ENCODE assay signal across 8 mouse cellular contexts in genomic region chr6:3307598-3308220, GRCm38 (mm10).
DNase-seq lines count a peak whose midpoint lies in the region; ATAC-seq and TF ChIP-seq lines count a peak whose summit lies in the region.
"Not testable (repeated sequence)": the region's sequence is repeated elsewhere in the genome, so short reads cannot be mapped to it uniquely, and the experiment has no call there.

No protein-coding gene starts in this region.

- not testable (repeated sequence) for H3K27ac ChIP-seq in forebrain, embryonic 13.5 days; heart, postnatal 0 days (ENCODE audit: low read depth); kidney, adult 2 months (ENCODE audit: insufficient read depth, low read depth, low read length); limb, embryonic 14.5 days (replicated peaks; ENCODE audit: low read depth, low read length); neural tube, embryonic 15.5 days (replicated peaks)

- not testable (repeated sequence) for H3K27me3 ChIP-seq in forebrain, embryonic 13.5 days; heart, postnatal 0 days (ENCODE audit: control insufficient read depth, insufficient read depth, low read length); kidney, adult 2 months (replicated peaks; ENCODE audit: control insufficient read depth, insufficient read depth, low read length); limb, embryonic 14.5 days (ENCODE audit: control insufficient read depth, insufficient read depth, low read length); neural tube, embryonic 15.5 days (replicated peaks)

- H3K9me3 ChIP-seq in forebrain, embryonic 13.5 days (replicated peaks); heart, postnatal 0 days (replicated peaks; ENCODE audit: control insufficient read depth, low read length); limb, embryonic 14.5 days (ENCODE audit: control insufficient read depth, low read length); neural tube, embryonic 15.5 days (replicated peaks): not testable (repeated sequence)

- TF ChIP-seq EP300 in heart, postnatal 0 days (IDR thresholded peaks at IDR 0.05; ENCODE audit: low read depth) = not testable (repeated sequence)

- peak overlapping the region; percentile 33 for H3K4me2 ChIP-seq in forebrain, embryonic 13.5 days
- H3K4me2 ChIP-seq in heart, postnatal 0 days (ENCODE audit: low read depth, low read length) = peak overlapping the region; percentile 38
- H3K4me2 ChIP-seq in limb, embryonic 14.5 days (replicated peaks; ENCODE audit: low read depth, low read length, severe bottlenecking) = peak overlapping the region; percentile 25; the same call in 1 of the 2 replicates
- H3K4me2 ChIP-seq in neural tube, embryonic 15.5 days = peak overlapping the region; percentile 40

- not testable (repeated sequence) for H3K9ac ChIP-seq in forebrain, embryonic 13.5 days; heart, postnatal 0 days (replicated peaks; ENCODE audit: low read depth, low read length); limb, embryonic 14.5 days (ENCODE audit: low read depth, low read length, severe bottlenecking); neural tube, embryonic 15.5 days (replicated peaks)

- not testable (repeated sequence) for H3K4me3 ChIP-seq in forebrain, embryonic 13.5 days; heart, postnatal 0 days (ENCODE audit: low read depth, low read length); kidney, adult 2 months (ENCODE audit: insufficient read depth, low read depth, low read length); limb, embryonic 14.5 days (replicated peaks; ENCODE audit: low read length); neural tube, embryonic 15.5 days (replicated peaks)

- WGBS in forebrain, embryonic 13.5 days = 1% methylated on average over 11 of the region's 11 CpGs
- WGBS in heart, postnatal 0 days = 2% methylated on average over 11 of the region's 11 CpGs
- 3% methylated on average over 11 of the region's 11 CpGs for WGBS in kidney, adult 2 months
- 5% methylated on average over 11 of the region's 11 CpGs for WGBS in limb, embryonic 14.5 days
- WGBS in neural tube, embryonic 15.5 days = 6% methylated on average over 11 of the region's 11 CpGs

- H3K36me3 ChIP-seq in forebrain, embryonic 13.5 days (ENCODE audit: poor library complexity, severe bottlenecking); heart, postnatal 0 days (replicated peaks; ENCODE audit: control insufficient read depth, insufficient read depth, low read length); kidney, adult 2 months (ENCODE audit: control insufficient read depth, insufficient read depth, low read length); limb, embryonic 14.5 days (ENCODE audit: control insufficient read depth, insufficient read depth, low read length); neural tube, embryonic 15.5 days: not testable (repeated sequence)

- not testable (repeated sequence) for H3K4me1 ChIP-seq in forebrain, embryonic 13.5 days; heart, postnatal 0 days (ENCODE audit: control insufficient read depth, insufficient read depth); kidney, adult 2 months (ENCODE audit: control insufficient read depth, insufficient read depth, low read length); limb, embryonic 14.5 days (ENCODE audit: control insufficient read depth, insufficient read depth, low read length); neural tube, embryonic 15.5 days

- not testable (repeated sequence) for TF ChIP-seq CTCF in brain, embryonic 14.5 days (IDR thresholded peaks at IDR 0.05; ENCODE audit: borderline replicate concordance, extremely low read depth, insufficient read depth, insufficient read length); heart, postnatal 0 days (IDR thresholded peaks at IDR 0.05; ENCODE audit: low read depth); kidney, adult 2 months (conservative IDR thresholded peaks at IDR 0.05; ENCODE audit: insufficient read depth, insufficient read length, low read depth, low read length)

- peak; percentile 59; the same call in 1 of the 2 replicates for ATAC-seq in forebrain, embryonic 13.5 days
- ATAC-seq in heart, postnatal 0 days (ENCODE audit: insufficient read depth, low read depth); limb, embryonic 14.5 days (ENCODE audit: low FRiP score, low read depth); neural tube, embryonic 15.5 days (ENCODE audit: low FRiP score): not testable (repeated sequence)

- not testable (repeated sequence) for TF ChIP-seq POLR2A in brain, embryonic 14.5 days (IDR thresholded peaks at IDR 0.05; ENCODE audit: borderline replicate concordance, extremely low read depth, insufficient read depth, insufficient read length, poor library complexity, severe bottlenecking); kidney, adult 2 months (IDR thresholded peaks at IDR 0.05; ENCODE audit: low read depth, low read length); limb, embryonic 14.5 days (IDR thresholded peaks at IDR 0.05; ENCODE audit: borderline replicate concordance, extremely low read depth, insufficient read depth, insufficient read length)

- peak; percentile 81 for DNase-seq in brain, embryonic 14.5 days (ENCODE audit: low read depth)
- DNase-seq in heart, postnatal 0 days (ENCODE audit: low spot score) = peak; percentile 34
- DNase-seq in kidney, adult 2 months = peak; percentile 79
- DNase-seq in limb, embryonic 14.5 days (ENCODE audit: low spot score) = peak; percentile 5
- peak; percentile 63 for DNase-seq in lung, postnatal 14 days
- peak; percentile 81 for DNase-seq in yolk sac, embryonic 10.5 days (ENCODE audit: low spot score)

Comparison
In these comparisons a context has a peak if more than half of its experiments do, and no peak if none do; other contexts are left out.
1. DNase-seq: peak in every context shown above with its lines; median percentile 81 in brain, embryonic 14.5 days; 81 in yolk sac, embryonic 10.5 days; 79 in kidney, adult 2 months; 63 in lung, postnatal 14 days; 34 in heart, postnatal 0 days; 5 in limb, embryonic 14.5 days.